Mouse (Mus musculus): ENCODE data around the gene Rmnd1. TPM values are rescaled to one million over a fixed set of nuclear protein-coding genes. Genes with fewer than 3 reads are reported as not detected.

Gene Rmnd1
- polyA plus RNA-seq, 1 experiment, result 30.1 TPM

DNA sequence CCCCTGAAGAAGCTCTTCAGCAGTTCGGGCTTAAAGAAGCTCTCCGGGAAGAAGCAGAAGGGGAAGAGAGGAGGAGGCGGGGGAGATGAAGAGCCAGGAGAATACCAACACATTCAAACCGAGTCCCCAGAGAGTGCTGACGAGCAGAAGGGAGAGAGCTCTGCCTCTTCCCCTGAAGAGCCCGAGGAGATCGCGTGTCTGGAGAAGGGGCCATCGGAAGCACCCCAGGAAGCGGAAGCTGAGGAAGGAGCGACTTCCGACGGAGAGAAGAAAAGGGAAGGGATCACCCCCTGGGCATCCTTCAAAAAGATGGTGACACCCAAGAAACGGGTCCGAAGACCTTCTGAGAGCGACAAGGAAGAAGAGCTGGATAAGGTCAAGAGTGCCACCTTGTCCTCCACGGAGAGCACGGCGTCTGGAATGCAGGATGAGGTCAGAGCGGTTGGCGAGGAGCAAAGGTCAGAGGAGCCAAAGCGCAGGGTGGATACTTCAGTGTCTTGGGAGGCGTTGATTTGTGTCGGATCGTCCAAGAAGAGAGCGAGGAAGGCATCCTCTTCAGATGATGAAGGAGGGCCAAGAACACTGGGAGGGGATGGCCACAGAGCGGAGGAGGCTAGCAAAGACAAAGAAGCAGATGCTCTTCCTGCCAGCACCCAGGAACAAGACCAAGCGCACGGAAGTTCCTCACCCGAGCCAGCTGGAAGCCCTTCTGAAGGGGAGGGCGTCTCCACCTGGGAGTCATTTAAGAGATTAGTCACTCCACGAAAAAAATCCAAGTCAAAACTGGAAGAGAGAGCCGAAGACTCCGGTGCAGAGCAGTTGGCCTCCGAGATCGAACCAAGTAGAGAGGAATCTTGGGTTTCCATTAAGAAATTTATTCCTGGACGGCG, 77.6 kb downstream of the Rmnd1 start:
- no peak for DNase-seq (ENCODE audit: low read depth)

Other genes starting within 250 kb of the Rmnd1 start
- gene Akap12, start 166.0 kb downstream of the Rmnd1 start, polyA plus RNA-seq (2012; rRNA removed), result 22.1 and 23.6 TPM in 2 replicates
- 7.9 and 8.5 TPM in 2 replicates for gene Zbtb2, start 44.3 kb downstream of the Rmnd1 start, polyA plus RNA-seq (2012; rRNA removed)
- 7.3 and 7.8 TPM in 2 replicates for gene Armt1, start 79 bp upstream of the Rmnd1 start, polyA plus RNA-seq (2012; rRNA removed)
- 0.69 and 0.72 TPM in 2 replicates for gene Ccdc170, start 50.1 kb upstream of the Rmnd1 start, polyA plus RNA-seq (2012; rRNA removed)
- 23.3 and 33.0 TPM in 2 replicates for gene Esr1, start 179.2 kb upstream of the Rmnd1 start, polyA plus RNA-seq (2012; rRNA removed)